Mouse (Mus musculus) heart, adult 2 months (tissue): ENCODE data around the gene Usp21. TPM values are rescaled to one million over a fixed set of nuclear protein-coding genes. Genes with fewer than 3 reads are reported as not detected.
A peak's percentile ranks its signal among the peaks of the same experiment; 100 is the strongest.

Source experiments
- DNase-seq, 2 experiments: peaks; one replicate each; pipeline ENCODE4 v3.0.0; 2021
- H3K27ac ChIP-seq: fragments of 200-600 bp; 2 replicates; pipeline ENCODE4 v1.8.1; 2022
- H3K27me3 ChIP-seq: fragments of 200-500 bp; 2 replicates; pipeline ENCODE4 v1.6.1; 2012; ENCODE audit warnings: mild to moderate bottlenecking, low read length, inconsistent platforms, mixed read lengths; ENCODE audit not compliant: control insufficient read depth, insufficient read depth
- H3K36me3 ChIP-seq: fragments of 200-500 bp; 2 replicates; pipeline ENCODE4 v1.6.1; 2012; ENCODE audit warnings: low read length, inconsistent platforms; ENCODE audit not compliant: control insufficient read depth, insufficient read depth
- H3K4me1 ChIP-seq: fragments of 200-500 bp; 2 replicates; pipeline ENCODE4 v1.6.1; 2011; ENCODE audit warnings: low read length; ENCODE audit not compliant: control insufficient read depth, insufficient read depth
- H3K4me3 ChIP-seq: fragments of 200-600 bp; 2 replicates; pipeline ENCODE4 v1.8.1; 2022
- H3K79me2 ChIP-seq: fragments of 200-500 bp; replicated peaks from 2 replicates; pipeline ENCODE4 v1.6.1; 2012; ENCODE audit warnings: mild to moderate bottlenecking, inconsistent platforms, low read length, moderate library complexity, mixed read lengths; ENCODE audit not compliant: control insufficient read depth, insufficient read depth
- H3K9ac ChIP-seq: fragments of 200-500 bp; 2 replicates; pipeline ENCODE4 v1.6.1; 2012; ENCODE audit warnings: low read depth, mild to moderate bottlenecking, control low read depth, inconsistent platforms, low read length, mixed read lengths
- CTCF ChIP-seq: fragments of 200-600 bp; IDR thresholded peaks from 2 replicates; pipeline ENCODE4 v1.8.1; 2022; ENCODE audit warnings: antibody characterized with exemption, mild to moderate bottlenecking, moderate library complexity
- EP300 ChIP-seq: fragments of 200-500 bp; IDR thresholded peaks from 2 replicates; pipeline ENCODE4 v1.6.1; 2011; ENCODE audit warnings: low read depth, low read length, control low read depth; ENCODE audit not compliant: insufficient read depth
- POLR2A ChIP-seq: fragments of 200-500 bp; IDR thresholded peaks from 2 replicates; pipeline ENCODE4 v1.6.1; 2011; ENCODE audit warnings: mild to moderate bottlenecking, low read depth, low read length, control low read depth; ENCODE audit not compliant: insufficient read depth
- WGBS: fragments of 180-500 bp; shearing (Covaris S2); methylation state at CpG from one replicate; pipeline ENCODE4 v1.1.7; 2018; 5-methylcytosine and 5-hydroxymethylcytosine counted together
- intact Hi-C: fragments of 180-260 bp; cut with DNase I; formaldehyde crosslinking; loops from one replicate; pipeline ENCODE4 v1.15.1; 2025
- polyA plus RNA-seq: library from polyadenylated mRNA; depleted of rRNA; stranded (reverse); fragments of >200 nt; gene quantifications from 2 replicates; pipeline ENCODE4 v1.2.3, GENCODE M21; 2012
- total RNA-seq, 2 experiments: library from RNA; stranded (reverse); gene quantifications; 2 replicates each; pipeline ENCODE4 v1.2.3; 2021

Usp21 gene
- total and polyA plus RNA-seq, 3 experiments, result 19.9 to 31.7 (median 20.1) TPM

DNA sequence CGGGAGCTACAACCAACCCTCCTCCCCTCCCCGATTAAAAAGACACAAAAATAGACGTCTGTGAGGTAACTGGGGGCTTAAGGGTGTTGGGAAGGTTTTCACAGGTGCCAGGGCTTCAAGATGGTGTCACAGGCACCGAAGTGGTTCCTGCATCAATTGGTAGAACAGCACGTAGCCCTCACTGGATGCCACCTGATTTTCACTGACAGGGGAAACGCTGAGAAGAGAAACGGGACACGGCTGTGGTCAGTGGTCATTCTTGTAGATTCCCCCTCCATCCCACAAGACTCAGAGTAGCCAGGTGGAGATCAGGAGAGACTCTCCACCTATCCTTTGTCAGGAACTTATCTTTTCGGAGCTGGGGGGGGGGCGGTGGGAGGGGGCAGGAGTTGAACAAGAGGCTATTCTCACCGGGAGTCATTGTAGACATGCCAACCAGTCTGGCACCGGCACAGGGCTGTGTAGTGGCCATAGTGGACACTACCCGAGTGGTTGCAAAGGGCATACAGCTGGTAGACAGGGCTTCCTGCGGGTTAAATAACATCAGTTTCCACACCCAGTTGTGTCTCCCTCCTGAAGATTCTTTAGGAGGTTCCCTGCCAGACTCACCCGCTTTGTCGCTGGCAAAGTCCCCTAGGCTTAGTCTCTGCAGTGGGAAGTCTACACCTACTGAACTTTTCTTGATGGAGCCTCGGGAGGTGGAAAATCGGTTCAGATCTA lies 5.5 kb downstream of the Usp21 start:
- Histone ChIP-seq H3K36me3 (no peaks in the 10 kb centered on the region), H3K27me3 (no peaks in the 10 kb centered on the region), H3K4me1 (peaks cover 7% of the 10 kb centered on the region), H3K9ac (no peak overlapping the region), H3K27ac (peak overlapping the region; percentile 96; the same call in 1 of the 2 replicates), H3K79me2 (no peaks in the 10 kb centered on the region; the same call in 1 of the 2 replicates), H3K4me3 (no peak overlapping the region)
- peak; percentile 5 to 19 for DNase-seq
- intact Hi-C loops, result no loop called here
- TF ChIP-seq CTCF (no peak), EP300 (no peak), POLR2A (no peak)
- 72% methylated on average over 18 of the region's 18 CpGs for WGBS

DNA sequence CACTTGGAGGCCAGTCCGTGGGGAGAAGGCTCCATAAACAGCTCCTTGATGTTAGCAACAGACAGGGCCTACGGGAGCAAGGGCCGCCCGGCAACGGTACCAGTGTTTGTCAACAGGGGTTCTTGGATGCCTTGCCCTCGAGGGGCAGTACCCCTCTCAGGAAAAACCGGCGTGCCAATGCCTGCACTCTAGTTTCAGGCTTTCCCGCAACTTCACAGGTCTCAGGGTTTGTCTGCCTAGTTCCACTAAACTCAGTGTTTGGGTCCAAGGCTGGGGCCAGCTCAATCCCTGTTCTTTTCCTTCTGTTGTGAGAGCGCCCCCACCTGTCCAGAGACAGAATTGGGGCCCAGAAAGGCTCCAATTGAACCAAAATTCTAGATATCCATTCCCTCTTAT lies 6.3 kb downstream of the Usp21 start:
- peak overlapping the region; percentile 79 for H3K9ac ChIP-seq
- DNase-seq, result no peak
- under 1% methylated on average over 10 of the region's 10 CpGs for WGBS
- H3K4me1 ChIP-seq, result peaks cover 6% of the 10 kb centered on the region
- peak overlapping the region; percentile 73 for H3K4me3 ChIP-seq
- no peaks in the 10 kb centered on the region for H3K36me3 ChIP-seq
- H3K79me2 ChIP-seq, result no peaks in the 10 kb centered on the region
- intact Hi-C loops, result loop anchor here (1.0 to 2.0 kb wide), 3 partner anchors 34 to 171 kb away; no protein-coding TSS in a partner anchor
- no peaks in the 10 kb centered on the region for H3K27me3 ChIP-seq
- TF ChIP-seq CTCF (peak; percentile 93), POLR2A (no peak), EP300 (0 out of 2 replicates have a peak, but pooled peaks have one; percentile 18)
- H3K27ac ChIP-seq, result peak overlapping the region; percentile 96

DNA sequence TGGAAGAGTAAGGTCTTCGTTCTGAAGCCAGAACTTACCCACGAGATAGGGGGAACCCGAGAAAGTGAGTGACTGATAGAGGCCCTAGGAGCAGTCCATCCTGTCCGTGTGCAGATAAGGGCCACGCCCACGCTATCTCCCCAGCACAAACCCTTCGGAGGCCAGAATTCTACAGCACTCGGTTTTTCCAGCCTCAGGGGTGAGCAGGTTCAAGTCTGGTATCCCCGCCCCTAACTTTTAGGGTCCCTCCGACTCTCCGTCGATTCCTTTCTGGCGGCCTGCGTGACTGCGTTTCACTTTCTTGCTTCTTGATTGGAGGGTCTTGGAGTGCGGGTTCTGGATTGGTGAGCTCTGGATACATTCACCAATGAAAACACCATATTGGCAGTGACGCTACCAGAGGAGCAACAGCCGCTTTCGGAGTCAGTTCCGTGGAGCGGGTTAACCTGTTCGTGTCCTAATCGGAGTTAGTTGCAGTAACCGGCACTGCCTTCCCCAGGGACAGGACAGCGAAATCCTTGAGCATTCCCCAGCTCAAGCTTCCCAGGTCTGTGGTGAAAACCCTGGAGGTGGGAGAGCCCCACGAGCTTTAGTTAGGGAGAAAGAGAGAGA lies 6.8 kb downstream of the Usp21 start, which contains the start of gene Ppox:
TSS of gene Ppox (minus strand) at position 271 of the 612 bp plus-strand sequence.
- Histone ChIP-seq H3K36me3 (no peaks in the 10 kb centered on the region), H3K9ac (peak within 1 kb of the TSS; percentile 79), H3K4me1 (peaks cover 6% of the 10 kb centered on the region), H3K4me3 (peak within 1 kb of the TSS; percentile 73), H3K27ac (peak within 1 kb of the TSS; percentile 96), H3K27me3 (no peaks in the 10 kb centered on the region), H3K79me2 (no peaks in the 10 kb centered on the region)
- DNase-seq, result peak; percentile 87 to 94
- intact Hi-C loops, result loop anchor here (1.0 to 2.0 kb wide), 3 partner anchors 34 to 170 kb away; no protein-coding TSS in a partner anchor
- under 1% methylated on average over 26 of the region's 26 CpGs for WGBS
- TF ChIP-seq EP300 (no peak; the same call in 1 of the 2 replicates), CTCF (no peak), POLR2A (no peak; the same call in none of the 2 replicates)

DNA sequence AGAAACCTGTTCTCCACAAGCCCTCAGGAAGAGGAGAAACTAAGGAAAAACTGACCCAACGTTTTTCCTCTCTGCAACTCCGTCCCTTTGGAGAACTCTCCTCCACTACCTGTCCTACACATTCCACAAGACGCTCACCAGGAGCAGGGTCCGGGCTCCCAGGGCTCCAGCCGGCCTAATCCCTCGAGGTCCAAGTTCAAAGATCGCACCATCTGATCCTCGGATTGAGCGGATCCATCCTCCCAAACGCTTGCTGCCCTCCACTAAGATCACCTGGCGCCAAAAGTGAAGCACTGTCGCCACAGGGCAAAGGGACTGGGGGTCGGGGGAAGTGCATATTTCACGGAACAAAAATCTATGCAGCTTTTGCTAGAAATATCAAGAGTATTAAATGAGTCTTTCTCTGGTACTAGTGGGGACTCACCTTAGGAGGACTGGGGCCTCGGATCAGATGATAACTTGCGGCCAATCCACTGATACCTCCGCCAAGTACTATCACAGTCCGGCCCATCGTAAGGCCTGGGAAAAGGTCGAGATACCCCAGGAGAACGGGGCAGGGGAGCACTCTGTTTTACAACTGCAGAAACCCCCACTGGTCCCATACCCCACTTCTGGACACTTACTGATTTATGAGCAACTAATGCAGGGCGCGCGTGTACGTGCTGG lies 7.4 kb downstream of the Usp21 start:
- intact Hi-C loops, result loop anchor here (2.0 kb wide), 1 partner anchor 170 kb away; no protein-coding TSS in a partner anchor
- no peaks in the 10 kb centered on the region for H3K79me2 ChIP-seq
- H3K4me3 ChIP-seq, result peak overlapping the region; percentile 73
- peak in 1 of 2 experiments; percentile 10 for DNase-seq
- H3K36me3 ChIP-seq, result no peaks in the 10 kb centered on the region
- WGBS, result 3% methylated on average over 25 of the region's 25 CpGs
- TF ChIP-seq POLR2A (no peak), EP300 (no peak), CTCF (no peak)
- peak overlapping the region; percentile 75 for H3K9ac ChIP-seq
- peak overlapping the region; percentile 72 for H3K27ac ChIP-seq
- peaks cover 4% of the 10 kb centered on the region; the same call in 1 of the 2 replicates for H3K4me1 ChIP-seq
- H3K27me3 ChIP-seq, result no peaks in the 10 kb centered on the region

DNA sequence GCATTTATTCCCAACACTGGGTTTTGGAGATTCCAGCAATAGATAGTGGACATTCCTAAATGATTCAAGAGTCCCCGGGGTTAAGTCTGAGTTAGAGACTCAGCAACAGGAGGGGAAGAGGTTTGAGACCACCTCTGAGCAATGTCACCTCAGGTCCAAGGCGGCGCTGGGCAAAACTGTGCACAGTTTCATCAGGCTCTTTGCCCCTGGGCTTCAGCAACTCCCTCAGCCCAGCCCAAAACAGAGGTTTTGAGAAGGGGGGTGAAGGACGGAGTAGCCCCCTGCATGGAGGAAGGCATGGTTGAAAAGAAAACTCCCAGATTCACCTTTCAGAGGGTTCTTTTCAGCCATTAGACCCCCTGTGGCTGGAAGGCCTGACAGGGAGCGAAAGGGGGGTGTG lies 8.1 kb downstream of the Usp21 start:
- H3K79me2 ChIP-seq, result no peaks in the 10 kb centered on the region
- peak in 1 of 2 experiments; percentile 2 for DNase-seq
- H3K9ac ChIP-seq, result peak overlapping the region; percentile 6; the same call in 1 of the 2 replicates
- no peak overlapping the region for H3K27ac ChIP-seq
- no peaks in the 10 kb centered on the region for H3K36me3 ChIP-seq
- H3K27me3 ChIP-seq, result no peaks in the 10 kb centered on the region
- H3K4me1 ChIP-seq, result peaks cover 3% of the 10 kb centered on the region; the same call in 1 of the 2 replicates
- TF ChIP-seq EP300 (no peak), POLR2A (no peak), CTCF (no peak)
- no peak overlapping the region for H3K4me3 ChIP-seq
- 80% methylated on average over 5 of the region's 5 CpGs for WGBS
- intact Hi-C loops, result loop anchor here (2.0 kb wide), 1 partner anchor 169 kb away; no protein-coding TSS in a partner anchor
